Mouse (Mus musculus): ENCODE results near the gene Prkacb. TPM values are rescaled to one million over a fixed set of nuclear protein-coding genes. Genes with fewer than 3 reads are reported as not detected.
A peak's percentile ranks its signal among the peaks of the same experiment; 100 is the strongest.

Prkacb gene
- total RNA-seq, 1 experiment = 19.1 TPM

DNA sequence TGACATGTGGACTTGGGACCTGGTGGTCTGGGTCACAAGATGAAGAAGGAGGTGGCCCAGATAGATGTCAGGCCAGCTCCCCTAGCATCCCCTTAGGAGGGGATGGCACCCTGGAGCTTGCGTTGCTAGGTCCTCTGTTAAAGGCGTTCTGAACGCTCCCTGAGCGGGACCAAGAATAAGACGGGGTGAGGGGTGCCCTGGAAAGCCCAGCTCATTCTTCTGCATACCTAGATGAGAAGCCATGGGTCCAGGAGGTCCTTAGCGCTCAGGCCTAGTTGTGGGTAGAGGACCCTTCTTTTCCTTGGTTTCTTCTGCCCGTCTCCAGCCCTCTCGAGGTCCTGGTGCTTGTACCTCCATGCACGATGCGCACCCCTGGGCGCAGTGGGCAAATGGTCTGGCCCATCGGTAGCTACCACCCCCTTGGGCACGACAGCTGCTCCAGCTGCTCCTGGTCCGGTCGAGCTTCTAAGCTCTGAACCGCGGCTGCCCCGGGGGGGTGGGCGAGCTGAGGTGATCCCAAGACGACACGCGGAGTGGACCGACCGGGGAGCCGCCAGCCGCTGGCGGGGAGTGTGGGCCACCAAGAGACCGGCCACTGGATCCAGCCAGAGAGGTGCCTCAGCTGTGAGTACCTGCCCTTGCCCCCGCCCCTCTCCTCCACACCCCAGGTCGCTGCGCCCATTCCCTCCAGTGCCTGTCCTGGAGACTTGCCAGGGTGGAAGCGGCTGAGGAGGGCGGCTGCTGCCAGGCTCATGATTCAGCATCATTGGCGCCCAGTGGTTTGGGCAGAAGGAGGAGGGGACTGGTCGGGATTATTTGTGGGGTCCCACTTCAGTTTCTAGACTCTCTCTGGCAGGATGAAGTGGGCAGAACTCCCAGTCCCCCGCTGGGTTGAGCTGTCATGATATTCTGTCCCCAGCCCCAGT lies 39.4 kb upstream of the Prkacb start, which contains the start of gene Ttll7:
Ttll7 (plus strand) TSS at position 402 of the 926 bp plus-strand sequence.
- no peaks in the 10 kb centered on the region for H3K36me3 ChIP-seq (ENCODE audit: control insufficient read depth, insufficient read depth, low read length, poor library complexity, severe bottlenecking)
- TF ChIP-seq CHD2 (IDR thresholded peaks at IDR 0.05; ENCODE audit: low read depth, low read length) (no peak), HCFC1 (IDR thresholded peaks at IDR 0.05; ENCODE audit: borderline replicate concordance, insufficient read depth, low read length) (0 out of 2 replicates have a peak, but pooled peaks have one; percentile 8)
- H3K4me1 ChIP-seq (ENCODE audit: control insufficient read depth in 2 of 2, insufficient read depth in 2 of 2, low read length in 2 of 2, poor library complexity in 1 of 2) = no peaks in the 10 kb centered on the region
- DNase-seq (ENCODE audit: low read depth, low spot score) = peak; percentile 71
- no peaks in the 10 kb centered on the region for H3K9me3 ChIP-seq (ENCODE audit: control insufficient read depth, insufficient read depth, low read depth, low read length)
- H3K27ac ChIP-seq (ENCODE audit: insufficient read depth, low read depth, low read length, poor library complexity, severe bottlenecking) = no peak within 1 kb of the TSS
- peak within 1 kb of the TSS; percentile 56 to 72 for H3K4me3 ChIP-seq (ENCODE audit: insufficient read depth in 1 of 2, low read depth in 1 of 2, low read length in 2 of 2, poor library complexity in 1 of 2, severe bottlenecking in 1 of 2)
- H3K9ac ChIP-seq (ENCODE audit: insufficient read depth, low read depth, low read length, poor library complexity, severe bottlenecking) = peak within 1 kb of the TSS; percentile 51
- in situ Hi-C loops (cut with MboI; ENCODE audit: low sequenced_read_pairs in 2 of 2, unreplicated experiment in 2 of 2) = no loop called here

DNA sequence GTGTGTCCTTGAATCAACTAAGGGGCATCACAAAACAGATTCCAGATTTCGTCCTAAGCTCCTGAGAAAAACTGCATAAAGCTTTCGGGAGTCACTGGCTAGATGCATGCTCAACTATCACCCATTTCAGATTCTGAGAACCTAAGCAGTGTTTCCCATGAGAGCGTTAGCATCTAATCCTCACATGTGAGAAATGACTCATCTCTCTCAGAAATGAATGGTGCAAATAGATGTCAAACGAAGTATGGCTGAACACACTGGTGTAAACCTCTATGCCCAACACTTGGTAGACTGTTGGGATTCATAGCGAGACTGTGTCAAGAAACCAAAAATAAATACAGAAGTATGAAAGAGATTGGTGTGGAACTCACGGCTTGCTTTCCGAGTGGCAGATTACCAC lies 36.6 kb upstream of the Prkacb start:
- H3K4me3 ChIP-seq (ENCODE audit: insufficient read depth in 1 of 2, low read depth in 1 of 2, low read length in 2 of 2, poor library complexity in 1 of 2, severe bottlenecking in 1 of 2) = no peak overlapping the region
- in situ Hi-C loops (cut with MboI; ENCODE audit: low sequenced_read_pairs in 2 of 2, unreplicated experiment in 2 of 2) = no loop called here
- TF ChIP-seq ZNF384 (IDR thresholded peaks at IDR 0.05; ENCODE audit: low read depth, low read length) (no peak), CHD2 (IDR thresholded peaks at IDR 0.05; ENCODE audit: low read depth, low read length) (no peak), HCFC1 (IDR thresholded peaks at IDR 0.05; ENCODE audit: borderline replicate concordance, insufficient read depth, low read length) (no peak), ZC3H11A (IDR thresholded peaks at IDR 0.05; ENCODE audit: borderline replicate concordance, low read depth, low read length) (no peak), MAFK (IDR thresholded peaks at IDR 0.05; ENCODE audit: insufficient read depth, low read depth, low read length) (no peak)
- no peak for DNase-seq (ENCODE audit: low read depth, low spot score)
- no peak overlapping the region for H3K9ac ChIP-seq (ENCODE audit: insufficient read depth, low read depth, low read length, poor library complexity, severe bottlenecking)
- no peaks in the 10 kb centered on the region for H3K4me1 ChIP-seq (ENCODE audit: control insufficient read depth in 2 of 2, insufficient read depth in 2 of 2, low read length in 2 of 2, poor library complexity in 1 of 2)
- H3K36me3 ChIP-seq (ENCODE audit: control insufficient read depth, insufficient read depth, low read length, poor library complexity, severe bottlenecking) = no peaks in the 10 kb centered on the region
- no peak overlapping the region for H3K27ac ChIP-seq (ENCODE audit: insufficient read depth, low read depth, low read length, poor library complexity, severe bottlenecking)
- H3K9me3 ChIP-seq (ENCODE audit: control insufficient read depth, insufficient read depth, low read depth, low read length) = no peaks in the 10 kb centered on the region

DNA sequence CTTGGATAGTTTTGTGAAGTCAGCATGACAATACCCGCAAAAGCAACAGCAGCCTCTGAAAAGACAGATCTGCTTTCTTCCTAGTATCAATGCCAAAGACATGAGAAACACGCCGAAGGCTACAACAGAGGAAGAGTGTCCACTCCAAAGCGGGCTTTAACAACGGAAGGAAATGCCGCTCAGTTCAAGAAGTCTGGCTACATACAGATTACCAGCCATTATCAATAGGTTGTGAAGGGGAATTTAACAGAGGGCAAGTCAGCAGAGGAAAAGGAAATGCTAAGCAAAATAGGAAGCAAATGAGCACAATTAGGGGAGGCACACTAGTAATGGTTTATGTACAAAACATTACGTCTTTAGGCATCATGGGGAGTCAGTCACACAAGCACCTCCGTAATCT lies 35.3 kb upstream of the Prkacb start:
- Histone ChIP-seq H3K4me1 (ENCODE audit: control insufficient read depth in 2 of 2, insufficient read depth in 2 of 2, low read length in 2 of 2, poor library complexity in 1 of 2) (no peaks in the 10 kb centered on the region), H3K36me3 (ENCODE audit: control insufficient read depth, insufficient read depth, low read length, poor library complexity, severe bottlenecking) (no peaks in the 10 kb centered on the region), H3K4me3 (ENCODE audit: insufficient read depth in 1 of 2, low read depth in 1 of 2, low read length in 2 of 2, poor library complexity in 1 of 2, severe bottlenecking in 1 of 2) (no peak overlapping the region), H3K27ac (ENCODE audit: insufficient read depth, low read depth, low read length, poor library complexity, severe bottlenecking) (no peak overlapping the region), H3K9me3 (ENCODE audit: control insufficient read depth, insufficient read depth, low read depth, low read length) (no peaks in the 10 kb centered on the region), H3K9ac (ENCODE audit: insufficient read depth, low read depth, low read length, poor library complexity, severe bottlenecking) (no peak overlapping the region)
- no peak for DNase-seq (ENCODE audit: low read depth, low spot score)
- in situ Hi-C loops (cut with MboI; ENCODE audit: low sequenced_read_pairs in 2 of 2, unreplicated experiment in 2 of 2) = no loop called here
- no peak for TF ChIP-seq CHD2 (IDR thresholded peaks at IDR 0.05; ENCODE audit: low read depth, low read length)
- TF ChIP-seq MAFK (IDR thresholded peaks at IDR 0.05; ENCODE audit: insufficient read depth, low read depth, low read length) = no peak
- TF ChIP-seq ZNF384 (IDR thresholded peaks at IDR 0.05; ENCODE audit: low read depth, low read length) = no peak
- TF ChIP-seq ZC3H11A (IDR thresholded peaks at IDR 0.05; ENCODE audit: borderline replicate concordance, low read depth, low read length) = no peak
- TF ChIP-seq HCFC1 (IDR thresholded peaks at IDR 0.05; ENCODE audit: borderline replicate concordance, insufficient read depth, low read length) = no peak

DNA sequence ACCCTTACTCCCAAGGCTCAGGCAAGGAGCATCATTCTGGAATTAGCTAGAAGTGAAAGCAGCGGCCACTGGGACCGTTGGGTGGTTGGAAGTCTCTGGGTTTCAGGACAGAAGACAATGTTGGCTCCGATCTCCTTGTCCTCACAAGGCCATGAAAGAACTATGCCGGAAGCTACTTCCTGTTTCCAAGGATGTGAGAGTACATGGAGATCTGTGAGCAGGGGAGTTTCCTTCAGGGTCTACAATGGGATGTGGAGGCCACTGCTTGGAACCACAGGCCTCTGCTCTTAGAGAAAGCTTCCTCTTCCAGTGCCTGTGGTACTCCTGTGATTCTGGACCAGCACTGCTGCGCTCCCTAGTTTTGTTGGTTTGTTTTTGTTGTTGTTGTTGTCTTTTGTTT lies 33.4 kb upstream of the Prkacb start:
- H3K27ac ChIP-seq (ENCODE audit: insufficient read depth, low read depth, low read length, poor library complexity, severe bottlenecking) = no peak overlapping the region
- H3K4me3 ChIP-seq (ENCODE audit: insufficient read depth in 1 of 2, low read depth in 1 of 2, low read length in 2 of 2, poor library complexity in 1 of 2, severe bottlenecking in 1 of 2) = no peak overlapping the region
- no peaks in the 10 kb centered on the region for H3K9me3 ChIP-seq (ENCODE audit: control insufficient read depth, insufficient read depth, low read depth, low read length)
- DNase-seq (ENCODE audit: low read depth, low spot score) = no peak
- no peak for TF ChIP-seq ZC3H11A (IDR thresholded peaks at IDR 0.05; ENCODE audit: borderline replicate concordance, low read depth, low read length)
- TF ChIP-seq HCFC1 (IDR thresholded peaks at IDR 0.05; ENCODE audit: borderline replicate concordance, insufficient read depth, low read length) = no peak
- no peak for TF ChIP-seq CHD2 (IDR thresholded peaks at IDR 0.05; ENCODE audit: low read depth, low read length)
- TF ChIP-seq MAFK (IDR thresholded peaks at IDR 0.05; ENCODE audit: insufficient read depth, low read depth, low read length) = no peak
- no peak for TF ChIP-seq ZNF384 (IDR thresholded peaks at IDR 0.05; ENCODE audit: low read depth, low read length)
- H3K9ac ChIP-seq (ENCODE audit: insufficient read depth, low read depth, low read length, poor library complexity, severe bottlenecking) = no peak overlapping the region
- in situ Hi-C loops (cut with MboI; ENCODE audit: low sequenced_read_pairs in 2 of 2, unreplicated experiment in 2 of 2) = no loop called here
- H3K36me3 ChIP-seq (ENCODE audit: control insufficient read depth, insufficient read depth, low read length, poor library complexity, severe bottlenecking) = no peaks in the 10 kb centered on the region
- no peaks in the 10 kb centered on the region for H3K4me1 ChIP-seq (ENCODE audit: control insufficient read depth in 2 of 2, insufficient read depth in 2 of 2, low read length in 2 of 2, poor library complexity in 1 of 2)

All from ES-E14 (cell line).